Mouse (Mus musculus) stomach, postnatal 0 days (tissue): ENCODE results near the gene Plgrkt.

Experiments used
- CTCF ChIP-seq: IDR thresholded peaks from 2 replicates; pipeline ENCODE4 v1.5.1; 2016; ENCODE audit warnings: antibody characterized with exemption, low read depth, mild to moderate bottlenecking, moderate library complexity
- EP300 ChIP-seq: optimal IDR thresholded peaks from 2 replicates; pipeline ENCODE3; 2016; ENCODE audit warnings: antibody characterized with exemption

DNA sequence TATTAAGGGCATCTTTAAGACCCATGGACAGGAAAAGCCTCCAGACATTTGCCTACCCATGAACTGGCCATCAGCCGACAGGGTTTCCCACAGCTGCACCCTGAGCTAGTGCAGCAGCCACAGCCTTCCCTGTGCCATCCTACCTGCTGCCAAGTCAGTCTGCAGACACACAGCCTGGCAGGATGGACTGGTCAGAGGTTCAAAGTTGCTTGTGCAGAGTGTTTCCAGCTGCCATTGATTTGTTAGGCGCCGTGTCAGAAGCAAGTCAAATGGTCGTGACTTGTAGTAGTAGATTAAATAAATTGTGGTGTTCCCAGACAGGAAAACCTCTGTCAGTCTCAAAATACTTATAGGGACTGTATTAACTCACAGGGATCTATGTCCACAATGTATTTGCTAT lies 36.1 kb upstream of the Plgrkt start:
- no peak for TF ChIP-seq EP300
- no peak for TF ChIP-seq CTCF
